Mouse (Mus musculus) liver, embryonic 14.5 days (tissue): ENCODE measurements around the gene Kif1c. TPM values are rescaled to one million over a fixed set of nuclear protein-coding genes. Genes with fewer than 3 reads are reported as not detected.

Source experiments
- ATAC-seq: fragments of 200-750 bp; cut with Nextera tagmentation; 2 replicates; pipeline ENCODE4 v1.8.0; 2017; ENCODE audit warnings: moderate number of reproducible peaks, mild to moderate bottlenecking, moderate library complexity; ENCODE audit not compliant: insufficient read depth
- DNase-seq, 3 experiments: peaks; one replicate each; pipeline ENCODE4 v3.0.0-alpha.2; 2012 to 2013; ENCODE audit warnings: low read depth in 3 of 3, low spot score in 3 of 3
- H3K27ac ChIP-seq: fragments of 300-500 bp; sonication (generic); 2 replicates; pipeline ENCODE4 v1.5.1; 2014; ENCODE audit warnings: moderate library complexity, mild to moderate bottlenecking, control low read depth, inconsistent platforms
- H3K27me3 ChIP-seq: fragments of 300-500 bp; sonication (generic); 2 replicates; pipeline ENCODE4 v1.6.1; 2014; ENCODE audit warnings: mild to moderate bottlenecking, low read length, moderate library complexity; ENCODE audit not compliant: control insufficient read depth, insufficient read depth
- H3K36me3 ChIP-seq: fragments of 300-500 bp; sonication (generic); replicated peaks from 2 replicates; pipeline ENCODE4 v1.6.1; 2014; ENCODE audit warnings: low read depth; ENCODE audit not compliant: control insufficient read depth, insufficient read depth
- H3K4me1 ChIP-seq, 2 experiments: fragments of 200-500 bp in 1 of 2; fragments of 300-500 bp in 1 of 2; sonication (generic) in 1 of 2; replicated peaks; 2 replicates each; pipeline ENCODE4 v1.6.1; 2012 to 2014; ENCODE audit warnings: antibody characterized with exemption in 1 of 2, inconsistent platforms in 1 of 2, low read length in 1 of 2; ENCODE audit not compliant: control insufficient read depth in 2 of 2, insufficient read depth in 2 of 2
- H3K4me2 ChIP-seq: fragments of 300-500 bp; sonication (generic); 2 replicates; pipeline ENCODE4 v1.6.1; 2014; ENCODE audit warnings: low read depth, mild to moderate bottlenecking, control low read depth, moderate library complexity
- H3K4me3 ChIP-seq, 2 experiments: fragments of 200-500 bp in 1 of 2; fragments of 300-500 bp in 1 of 2; sonication (generic) in 1 of 2; 2 replicates each; pipeline ENCODE4 v1.5.1; 2012 to 2014; ENCODE audit warnings: low read depth in 2 of 2, low read length in 2 of 2, mild to moderate bottlenecking in 2 of 2, control low read depth in 1 of 2, inconsistent platforms in 1 of 2, moderate library complexity in 1 of 2; ENCODE audit not compliant: insufficient read depth in 1 of 2
- H3K9ac ChIP-seq: fragments of 300-500 bp; sonication (generic); replicated peaks from 2 replicates; pipeline ENCODE4 v1.6.1; 2014; ENCODE audit warnings: mild to moderate bottlenecking, control low read depth, moderate library complexity
- H3K9me3 ChIP-seq: fragments of 300-500 bp; sonication (generic); 2 replicates; pipeline ENCODE4 v1.6.1; 2016; ENCODE audit warnings: low read length, mixed read lengths; ENCODE audit not compliant: control insufficient read depth
- CTCF ChIP-seq: IDR thresholded peaks from 2 replicates; pipeline ENCODE4 v1.5.1; 2016; ENCODE audit warnings: antibody characterized with exemption, low read depth, control low read depth
- EP300 ChIP-seq: IDR thresholded peaks from 2 replicates; pipeline ENCODE4 v1.6.1; 2016; ENCODE audit warnings: antibody characterized with exemption, low read depth
- WGBS: fragments of 180-500 bp; shearing (Covaris S2); extraction: QIAGEN DNeasy Blood & Tissue Kit; methylation state at CpG from one replicate; pipeline ENCODE4 v1.1.7; 2014; ENCODE audit not compliant: insufficient replicate concordance; 5-methylcytosine and 5-hydroxymethylcytosine counted together
- polyA plus RNA-seq, 2 experiments: library from polyadenylated mRNA; depleted of rRNA in 1 of 2; stranded (reverse) in 1 of 2; unstranded in 1 of 2; fragments of >200 nt; fragmentation: Nextera tagmentation in 1 of 2; extraction: Ambion mirVana in 1 of 2; gene quantifications; 2 replicates each; pipeline versions ENCODE4 v1.2.1 to v1.2.3; 2012 to 2014

Gene Kif1c
- polyA plus RNA-seq, 2 experiments, result 2.2 to 5.9 TPM

- peak; percentile 43; the same call in 1 of the 2 replicates for ATAC-seq
- no peaks in the 10 kb centered on the region for H3K9me3 ChIP-seq
Measured at GRCm38 (mm10) chr11:70678092-70678491, 22.3 kb upstream of the Kif1c start.

GRCm38 (mm10) chr11:70678576-70678975, 21.8 kb upstream of the Kif1c start:
- TF ChIP-seq CTCF (no peak), EP300 (no peak)
- WGBS, result 63% methylated on average over 2 of the region's 2 CpGs
- ATAC-seq (peak; percentile 33; the same call in 1 of the 2 replicates), DNase-seq (no peak)
- no peak overlapping the region for H3K4me2 ChIP-seq
- no peak overlapping the region for H3K9ac ChIP-seq
- H3K27me3 ChIP-seq, result no peaks in the 10 kb centered on the region
- no peaks in the 10 kb centered on the region; the same call in 1 of the 2 replicates for H3K36me3 ChIP-seq
- 0 out of 2 replicates have a peak overlapping the region, but pooled peaks have one; percentile 39 for H3K27ac ChIP-seq
- no peaks in the 10 kb centered on the region for H3K9me3 ChIP-seq
- no peak overlapping the region for H3K4me3 ChIP-seq
- peaks cover 0 to 22% of the 10 kb centered on the region in 2 experiments; a peak in 2 of 4 replicates for H3K4me1 ChIP-seq

More at GRCm38 (mm10) chr11:70678092-70678491, 22.3 kb upstream of the Kif1c start:
- 79% methylated on average over 9 of the region's 9 CpGs for WGBS
- no peak for TF ChIP-seq EP300
- TF ChIP-seq CTCF, result no peak
- no peak for DNase-seq
- Histone ChIP-seq H3K9ac (no peak overlapping the region), H3K4me1 (peaks cover 0 to 22% of the 10 kb centered on the region in 2 experiments; a peak in 2 of 4 replicates), H3K27ac (no peak overlapping the region), H3K27me3 (no peaks in the 10 kb centered on the region), H3K4me3 (no peak overlapping the region), H3K36me3 (no peaks in the 10 kb centered on the region; the same call in 1 of the 2 replicates), H3K4me2 (no peak overlapping the region)

DNA sequence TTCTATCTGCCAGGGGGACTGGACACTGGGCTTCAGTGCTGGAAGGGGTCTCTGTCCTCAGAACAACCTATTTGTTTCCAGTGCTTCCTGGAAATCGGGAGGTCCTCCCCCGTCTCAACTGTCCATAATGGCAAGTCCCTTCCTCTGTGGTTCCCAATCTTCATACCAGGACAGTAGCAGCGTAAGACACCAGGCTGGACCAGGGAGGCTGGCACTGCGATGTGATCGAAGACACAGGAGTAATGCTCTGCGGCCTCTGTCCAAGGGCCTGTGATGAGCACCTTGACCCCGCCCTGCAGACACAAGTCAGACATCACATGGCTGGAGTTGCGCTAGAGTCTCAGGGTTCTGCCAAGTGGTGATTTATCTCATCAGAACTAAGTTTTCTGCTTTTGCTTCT, 21.0 kb upstream of the Kif1c start:
- TF ChIP-seq CTCF (no peak), EP300 (no peak)
- no peak overlapping the region for H3K9ac ChIP-seq
- DNase-seq (no peak), ATAC-seq (no peak)
- H3K4me1 ChIP-seq, result peaks cover 0 to 22% of the 10 kb centered on the region in 2 experiments; a peak in 2 of 4 replicates
- H3K4me2 ChIP-seq, result no peak overlapping the region
- H3K9me3 ChIP-seq, result no peaks in the 10 kb centered on the region
- 78% methylated on average over 8 of the region's 8 CpGs for WGBS
- no peak overlapping the region for H3K27ac ChIP-seq
- H3K36me3 ChIP-seq, result no peaks in the 10 kb centered on the region; the same call in 1 of the 2 replicates
- H3K27me3 ChIP-seq, result no peaks in the 10 kb centered on the region
- no peak overlapping the region for H3K4me3 ChIP-seq

DNA sequence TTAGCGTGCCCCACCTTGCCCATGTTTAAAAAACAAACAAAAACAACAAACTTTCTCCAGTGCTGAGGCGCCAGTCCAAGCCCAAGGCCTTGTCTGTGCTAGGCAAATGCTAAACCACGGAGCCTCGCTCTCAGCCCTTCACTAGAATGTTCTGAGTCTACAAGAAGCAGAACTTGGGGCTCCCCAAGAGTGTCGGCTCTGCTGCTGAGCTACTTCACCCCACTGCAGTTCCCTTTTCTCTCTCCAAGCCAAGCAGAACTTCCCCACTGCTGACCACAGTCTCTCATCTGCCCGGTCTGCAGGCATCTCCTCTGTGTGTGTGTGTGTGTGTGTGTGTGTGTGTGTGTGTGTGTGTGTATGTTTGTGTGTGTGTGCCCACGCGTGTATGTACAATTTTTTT, 20.5 kb upstream of the Kif1c start:
- TF ChIP-seq EP300 (no peak), CTCF (no peak)
- H3K36me3 ChIP-seq, result no peaks in the 10 kb centered on the region; the same call in 1 of the 2 replicates
- no peak for ATAC-seq
- WGBS, result 45% methylated on average over 8 of the region's 8 CpGs
- H3K9me3 ChIP-seq, result no peaks in the 10 kb centered on the region
- H3K4me3 ChIP-seq, result no peak overlapping the region
- H3K27ac ChIP-seq, result no peak overlapping the region
- H3K4me1 ChIP-seq, result peaks cover 0 to 22% of the 10 kb centered on the region in 2 experiments; a peak in 2 of 4 replicates
- H3K4me2 ChIP-seq, result no peak overlapping the region
- no peak overlapping the region for H3K9ac ChIP-seq
- no peaks in the 10 kb centered on the region for H3K27me3 ChIP-seq
- no peak for DNase-seq

DNA sequence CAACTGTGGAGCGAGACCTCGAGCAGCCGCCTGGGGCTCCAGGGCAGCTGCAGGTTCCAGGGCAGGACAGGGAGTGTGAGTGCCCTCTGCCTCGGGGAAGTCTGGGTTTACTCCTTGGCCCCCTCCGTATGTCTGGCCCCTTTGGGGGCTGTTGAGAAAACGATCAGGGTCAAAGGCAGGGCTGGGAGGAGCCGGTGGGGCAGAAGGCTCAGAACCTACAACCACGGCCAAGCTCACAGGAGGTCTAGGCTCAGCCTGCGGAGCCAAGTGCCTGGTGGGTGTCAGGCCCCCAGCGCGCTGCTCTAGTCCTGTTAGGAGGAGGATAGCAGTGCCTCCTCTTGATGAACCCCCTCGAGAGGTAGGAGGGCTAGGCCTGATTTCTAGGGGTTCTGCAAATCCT, 19.2 kb upstream of the Kif1c start:
- no peak overlapping the region for H3K27ac ChIP-seq
- 79% methylated on average over 12 of the region's 12 CpGs for WGBS

More for the DNA sequence above, 19.2 kb upstream of the Kif1c start:
- TF ChIP-seq EP300 (no peak), CTCF (no peak)
- H3K27me3 ChIP-seq, result no peaks in the 10 kb centered on the region
- H3K9ac ChIP-seq, result no peak overlapping the region
- H3K9me3 ChIP-seq, result no peaks in the 10 kb centered on the region
- H3K4me1 ChIP-seq, result peaks cover 0 to 22% of the 10 kb centered on the region in 2 experiments; a peak in 2 of 4 replicates
- no peak overlapping the region for H3K4me2 ChIP-seq
- no peaks in the 10 kb centered on the region; the same call in 1 of the 2 replicates for H3K36me3 ChIP-seq
- DNase-seq, result no peak
- no peak overlapping the region for H3K4me3 ChIP-seq
- no peak for ATAC-seq
